Mouse (Mus musculus) lung, postnatal 25 days (tissue): Measurements from ENCODE around the gene H2-Q7.
"Not testable (repeated sequence)": the region's sequence is repeated elsewhere in the genome, so short reads cannot be mapped to it uniquely, and the experiment has no call there.

ENCODE experiments used
- DNase-seq: peaks from one replicate; pipeline ENCODE4 v3.0.0; 2022; ENCODE audit warnings: low spot score

Gene H2-Q7

GRCm38 (mm10) chr17:35435577-35435976, 3.4 kb upstream of the H2-Q7 start:
- not testable (repeated sequence) for DNase-seq

- DNase-seq, result not testable (repeated sequence)
Observed at GRCm38 (mm10) chr17:35437386-35437936, 1.5 kb upstream of the H2-Q7 start.

GRCm38 (mm10) chr17:35438395-35438794, 560 bp upstream of the H2-Q7 start:
- not testable (repeated sequence) for DNase-seq

- DNase-seq, result not testable (repeated sequence)
Observed at GRCm38 (mm10) chr17:35439295-35439747, 366 bp downstream of the H2-Q7 start.

- not testable (repeated sequence) for DNase-seq
Observed at GRCm38 (mm10) chr17:35439925-35440645, 1.1 kb downstream of the H2-Q7 start.

- DNase-seq, result not testable (repeated sequence)
Observed at GRCm38 (mm10) chr17:35442376-35442775, 3.4 kb downstream of the H2-Q7 start.

GRCm38 (mm10) chr17:35444510-35444909, 5.6 kb downstream of the H2-Q7 start:
- not testable (repeated sequence) for DNase-seq

GRCm38 (mm10) chr17:35458247-35458646, 19.3 kb downstream of the H2-Q7 start:
- not testable (repeated sequence) for DNase-seq

- not testable (repeated sequence) for DNase-seq
Observed at GRCm38 (mm10) chr17:35460513-35461341, 21.8 kb downstream of the H2-Q7 start.

GRCm38 (mm10) chr17:35465651-35466050, 26.7 kb downstream of the H2-Q7 start:
- not testable (repeated sequence) for DNase-seq

- DNase-seq, result not testable (repeated sequence)
Observed at GRCm38 (mm10) chr17:35468936-35469335, 30.0 kb downstream of the H2-Q7 start.

GRCm38 (mm10) chr17:35469842-35470751, 31.1 kb downstream of the H2-Q7 start, which contains the start of gene H2-Q10:
Gene H2-Q10 (plus strand): TSS chr17:35470089.
- DNase-seq, result no peak

- DNase-seq, result peak; percentile 49
Observed at GRCm38 (mm10) chr17:35484066-35484465, 45.1 kb downstream of the H2-Q7 start.

- DNase-seq, result no peak
Observed at GRCm38 (mm10) chr17:35485702-35486101, 46.7 kb downstream of the H2-Q7 start.

GRCm38 (mm10) chr17:35486726-35487125, 47.8 kb downstream of the H2-Q7 start:
- no peak for DNase-seq

- DNase-seq, result no peak
Observed at GRCm38 (mm10) chr17:35488041-35488440, 49.1 kb downstream of the H2-Q7 start.

- DNase-seq, result no peak
Observed at GRCm38 (mm10) chr17:35490320-35490719, 51.4 kb downstream of the H2-Q7 start.
